Mouse (Mus musculus): ENCODE data around the gene Cntnap4. TPM values are rescaled to one million over a fixed set of nuclear protein-coding genes. Genes with fewer than 3 reads are reported as not detected.

Cntnap4 gene
- 0.41 and 0.43 TPM in 2 replicates for polyA plus RNA-seq (2015; fragmentation: Nextera tagmentation; extraction: Ambion mirVana)

DNA sequence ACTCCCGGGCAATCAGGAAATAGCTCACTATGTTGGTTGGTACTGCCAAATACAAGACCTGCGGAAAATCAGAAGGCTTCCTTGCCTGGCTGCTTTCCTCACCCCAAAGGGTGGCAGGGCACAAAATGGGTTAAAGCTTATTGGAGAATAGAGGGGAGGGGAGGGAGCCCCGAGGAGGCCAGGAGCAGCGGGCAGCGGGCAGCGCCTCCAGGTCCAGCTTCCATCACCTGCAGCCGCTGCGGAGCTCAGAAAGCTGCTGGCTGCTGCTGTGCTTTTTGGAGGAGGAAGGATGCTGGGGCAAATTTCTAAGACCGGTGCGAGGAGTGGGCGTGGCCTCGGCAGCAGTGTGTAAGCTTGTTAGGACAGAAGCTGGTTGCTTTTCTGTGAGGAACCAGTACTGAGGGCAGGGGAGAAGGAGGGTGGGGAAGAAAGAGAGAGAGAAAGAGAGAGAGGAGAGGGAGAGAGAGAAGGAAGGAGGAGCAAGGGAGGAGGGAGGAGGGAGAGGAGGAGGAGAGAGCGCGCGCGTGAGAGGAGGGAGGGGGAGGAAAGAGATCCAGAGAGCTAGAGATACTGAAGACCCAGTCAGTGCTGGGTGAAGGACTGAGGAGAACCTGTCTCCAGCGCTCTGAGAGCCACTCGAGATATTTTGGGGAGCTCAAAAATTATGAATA lies at the start of gene Cntnap4:
Gene Cntnap4 (plus strand): TSS at position 573 of the 671 bp plus-strand sequence.
- 1% methylated on average over 18 of the region's 18 CpGs for WGBS
- Histone ChIP-seq H3K27ac (no peak within 1 kb of the TSS), H3K9me3 (no peaks in the 10 kb centered on the region), H3K4me1 (no peaks in the 10 kb centered on the region; the same call in 1 of the 2 replicates), H3K36me3 (no peaks in the 10 kb centered on the region), H3K4me3 (peak within 1 kb of the TSS; percentile 33), H3K4me2 (peak within 1 kb of the TSS; percentile 59), H3K9ac (no peak within 1 kb of the TSS), H3K27me3 (peaks cover 37% of the 10 kb centered on the region)
- ATAC-seq (ENCODE audit: insufficient number of reproducible peaks, insufficient read depth, low FRiP score, low TSS enrichment, low read depth): no peak

DNA sequence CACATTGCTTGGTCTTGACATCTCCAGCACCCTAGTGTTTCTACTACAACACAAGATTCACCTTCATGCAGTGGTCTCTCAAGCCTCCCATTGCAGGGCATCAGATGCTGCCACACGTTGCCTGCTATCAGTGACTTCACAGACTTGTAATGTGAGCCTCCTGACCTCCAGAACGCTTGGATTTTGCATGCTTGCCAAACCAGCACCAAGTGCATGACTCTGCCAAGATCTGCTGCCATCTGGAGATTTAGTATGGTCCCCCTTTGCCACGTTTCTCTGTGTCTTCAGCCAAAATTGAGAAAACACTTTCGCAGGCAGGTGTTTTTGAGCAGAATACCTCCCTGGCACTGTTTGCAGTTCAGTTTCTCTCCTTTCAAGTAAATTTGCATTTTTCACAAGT lies 12.5 kb upstream of the Cntnap4 start:
- 36% methylated on average over 4 of the region's 4 CpGs for WGBS
- Histone ChIP-seq H3K4me2 (no peak overlapping the region), H3K9ac (no peak overlapping the region), H3K9me3 (no peaks in the 10 kb centered on the region), H3K27ac (no peak overlapping the region), H3K36me3 (no peaks in the 10 kb centered on the region), H3K4me1 (no peaks in the 10 kb centered on the region), H3K4me3 (no peak overlapping the region), H3K27me3 (no peaks in the 10 kb centered on the region)
- no peak for ATAC-seq (ENCODE audit: insufficient number of reproducible peaks, insufficient read depth, low FRiP score, low TSS enrichment, low read depth)

DNA sequence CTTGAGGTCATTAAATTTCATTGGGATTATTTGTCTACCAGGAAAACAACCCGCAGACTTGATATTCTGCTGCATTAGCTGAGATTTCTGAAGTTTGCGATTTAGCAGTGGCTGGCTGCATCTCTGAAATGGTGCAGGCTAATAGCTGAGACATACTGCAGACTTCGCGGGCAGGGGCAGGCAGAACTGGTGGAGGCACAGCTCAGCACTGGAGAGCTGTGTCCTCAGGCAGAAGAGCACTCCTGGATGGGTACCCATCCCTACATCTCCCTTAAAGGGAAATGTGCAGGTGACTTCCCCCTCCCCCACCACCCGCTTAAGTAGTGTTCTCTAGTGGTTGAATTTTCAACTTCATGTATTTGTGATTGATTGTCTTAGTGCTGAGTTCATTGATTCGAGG lies 698 bp downstream of the Cntnap4 start:
- Histone ChIP-seq H3K4me3 (no peak overlapping the region), H3K27me3 (peaks cover 37% of the 10 kb centered on the region), H3K4me1 (no peaks in the 10 kb centered on the region; the same call in 1 of the 2 replicates), H3K4me2 (0 out of 2 replicates have a peak overlapping the region, but pooled peaks have one; percentile 59), H3K9me3 (no peaks in the 10 kb centered on the region), H3K27ac (no peak overlapping the region), H3K9ac (no peak overlapping the region), H3K36me3 (no peaks in the 10 kb centered on the region)
- ATAC-seq (ENCODE audit: insufficient number of reproducible peaks, insufficient read depth, low FRiP score, low TSS enrichment, low read depth): no peak
- 8% methylated on average over 6 of the region's 6 CpGs for WGBS

DNA sequence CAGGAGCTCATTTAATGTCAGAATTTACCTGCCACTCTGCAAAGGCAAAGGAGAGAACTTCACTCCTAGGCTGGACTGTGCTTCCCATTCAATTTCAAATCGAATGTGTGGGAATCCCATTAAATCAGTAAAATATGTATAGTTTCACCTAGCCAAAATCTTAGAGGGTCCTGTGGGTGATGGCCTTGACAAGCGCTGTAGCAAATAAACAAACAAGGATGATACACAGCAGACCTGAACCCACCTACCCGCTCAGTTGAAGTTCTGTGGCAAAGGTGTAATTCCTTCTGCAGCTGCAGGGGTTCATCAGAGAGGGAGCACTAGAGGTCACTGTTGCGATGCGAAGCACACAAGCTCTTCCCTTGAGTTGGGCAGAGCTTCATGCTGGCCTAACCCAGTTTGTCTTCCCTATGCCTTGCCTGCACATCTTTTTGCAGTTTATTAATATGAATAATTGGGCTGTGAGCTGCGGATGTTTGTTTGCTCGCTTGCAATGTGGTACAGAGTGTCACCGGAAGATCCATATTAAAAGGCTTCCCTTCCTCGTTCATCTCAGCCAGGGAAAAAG lies 1.6 kb downstream of the Cntnap4 start:
- ATAC-seq (ENCODE audit: insufficient number of reproducible peaks, insufficient read depth, low FRiP score, low TSS enrichment, low read depth): no peak
- Histone ChIP-seq H3K9ac (no peak overlapping the region), H3K9me3 (no peaks in the 10 kb centered on the region), H3K4me1 (no peaks in the 10 kb centered on the region; the same call in 1 of the 2 replicates), H3K4me2 (no peak overlapping the region), H3K27me3 (peaks cover 37% of the 10 kb centered on the region), H3K36me3 (no peaks in the 10 kb centered on the region), H3K4me3 (no peak overlapping the region), H3K27ac (no peak overlapping the region)
- WGBS: 14% methylated on average over 9 of the region's 9 CpGs

DNA sequence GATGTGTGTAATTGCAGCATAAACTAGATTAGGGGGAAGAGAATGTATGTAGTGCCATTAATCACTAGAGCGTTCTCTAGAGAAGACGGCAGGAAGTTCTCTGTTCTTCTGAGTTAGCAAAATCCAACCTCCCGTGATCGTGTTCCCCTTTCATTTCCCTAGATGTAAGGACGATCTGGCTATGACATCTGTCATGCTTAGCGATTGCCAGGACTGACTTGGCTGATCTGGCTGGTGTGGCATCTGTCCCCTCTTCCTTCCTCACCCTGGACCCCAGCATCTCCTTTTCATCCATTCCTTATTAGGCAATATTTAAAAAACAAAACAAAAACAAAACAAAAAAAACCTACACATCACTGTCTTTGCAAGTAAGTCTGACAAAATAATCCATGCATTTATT lies 11.6 kb downstream of the Cntnap4 start:
- no peaks in the 10 kb centered on the region for H3K27me3 ChIP-seq
- H3K27ac ChIP-seq: no peak overlapping the region
- H3K4me3 ChIP-seq: no peak overlapping the region
- H3K9ac ChIP-seq: no peak overlapping the region
- no peaks in the 10 kb centered on the region for H3K4me1 ChIP-seq
- H3K36me3 ChIP-seq: no peaks in the 10 kb centered on the region
- H3K4me2 ChIP-seq: no peak overlapping the region
- ATAC-seq (ENCODE audit: insufficient number of reproducible peaks, insufficient read depth, low FRiP score, low TSS enrichment, low read depth): no peak
- 60% methylated on average over 6 of the region's 6 CpGs for WGBS
- H3K9me3 ChIP-seq: no peaks in the 10 kb centered on the region

DNA sequence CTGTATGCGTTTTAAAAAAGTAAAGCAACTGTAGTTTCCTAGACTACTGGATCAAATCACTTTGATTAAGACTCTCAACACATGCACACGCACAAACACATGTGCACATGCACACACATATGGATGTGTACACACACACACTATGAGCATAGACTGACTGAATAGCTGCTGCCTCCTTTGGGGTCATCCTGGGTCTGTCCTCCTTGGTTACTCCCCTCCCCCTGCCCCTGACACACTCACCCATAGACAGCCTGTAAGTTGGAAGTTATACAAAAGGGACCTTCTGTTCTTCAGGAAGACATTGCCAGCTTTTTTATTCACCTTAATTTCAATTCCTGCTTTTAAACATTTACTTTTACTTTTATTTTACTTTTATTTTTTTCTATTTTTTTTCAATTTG lies 13.6 kb downstream of the Cntnap4 start:
- ATAC-seq (ENCODE audit: insufficient number of reproducible peaks, insufficient read depth, low FRiP score, low TSS enrichment, low read depth): no peak
- WGBS: 88% methylated on average over 2 of the region's 2 CpGs
- no peaks in the 10 kb centered on the region for H3K27me3 ChIP-seq

DNA sequence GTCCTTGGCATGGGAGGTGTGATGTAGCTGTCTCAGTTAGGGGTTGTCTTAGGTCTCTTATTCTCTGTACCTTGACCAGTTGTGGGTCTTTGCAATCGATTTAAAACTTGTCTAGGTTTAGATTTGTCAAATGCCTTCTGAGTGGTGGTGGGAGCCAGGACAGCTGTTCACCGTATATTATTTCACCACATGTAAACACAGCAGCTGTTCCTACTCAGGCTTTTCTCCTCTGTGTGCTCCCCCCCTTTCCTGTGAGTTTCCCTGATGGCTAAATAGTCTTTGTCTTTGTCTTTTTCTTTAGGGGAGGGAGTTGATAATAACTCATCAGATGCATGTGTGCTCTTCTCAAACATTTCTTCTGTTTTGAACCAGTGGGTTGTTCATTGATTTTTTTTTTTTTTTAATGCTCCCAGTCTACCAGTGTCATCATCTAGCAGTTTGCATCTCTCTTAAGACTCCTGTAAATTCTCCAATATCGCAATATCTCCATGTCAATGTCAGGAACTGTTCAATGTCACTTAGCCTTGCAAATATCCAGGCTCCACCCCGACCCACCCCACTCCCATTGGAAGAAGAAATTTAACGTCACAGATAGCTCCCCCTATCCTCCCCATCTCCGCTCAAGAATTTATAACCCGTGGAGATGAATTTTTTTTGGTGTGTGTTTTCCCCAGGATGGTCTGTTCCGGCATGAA lies 18.7 kb downstream of the Cntnap4 start:
- H3K36me3 ChIP-seq: no peaks in the 10 kb centered on the region
- H3K27me3 ChIP-seq: no peaks in the 10 kb centered on the region
- no peak overlapping the region for H3K27ac ChIP-seq
- no peak for ATAC-seq (ENCODE audit: insufficient number of reproducible peaks, insufficient read depth, low FRiP score, low TSS enrichment, low read depth)
- peak overlapping the region; percentile 16; the same call in 1 of the 2 replicates for H3K4me2 ChIP-seq
- 55% methylated on average over 8 of the region's 8 CpGs for WGBS
- 0 out of 2 replicates have a peak overlapping the region, but pooled peaks have one; percentile 11 for H3K9ac ChIP-seq
- H3K9me3 ChIP-seq: no peaks in the 10 kb centered on the region
- H3K4me3 ChIP-seq: no peak overlapping the region
- peaks cover 4% of the 10 kb centered on the region; the same call in 1 of the 2 replicates for H3K4me1 ChIP-seq

More for the DNA sequence above, 13.6 kb downstream of the Cntnap4 start:
- Histone ChIP-seq H3K4me1 (no peaks in the 10 kb centered on the region), H3K27ac (no peak overlapping the region), H3K4me3 (no peak overlapping the region), H3K9ac (no peak overlapping the region), H3K36me3 (no peaks in the 10 kb centered on the region), H3K9me3 (no peaks in the 10 kb centered on the region), H3K4me2 (no peak overlapping the region)

DNA sequence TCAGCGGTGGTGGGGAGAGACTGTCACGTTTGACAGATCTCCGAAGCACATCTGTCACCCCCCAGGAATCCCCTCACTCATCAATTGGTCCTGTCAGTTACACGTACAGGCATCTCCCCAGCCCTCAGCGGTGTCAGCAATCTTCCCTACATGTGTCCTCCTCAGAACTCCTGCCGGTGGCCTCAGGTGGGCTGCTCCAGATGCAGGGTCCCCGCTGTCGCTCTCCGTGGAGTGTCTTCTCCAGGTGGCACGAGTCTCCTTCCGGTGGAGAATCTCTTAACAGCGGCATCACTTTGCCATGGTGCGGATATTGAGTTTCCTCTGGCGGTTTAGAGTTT lies 19.2 kb downstream of the Cntnap4 start:
- Histone ChIP-seq H3K9ac (0 out of 2 replicates have a peak overlapping the region, but pooled peaks have one; percentile 11), H3K9me3 (no peaks in the 10 kb centered on the region), H3K4me3 (no peak overlapping the region), H3K27me3 (no peaks in the 10 kb centered on the region), H3K4me2 (peak overlapping the region; percentile 16; the same call in 1 of the 2 replicates), H3K4me1 (peaks cover 4% of the 10 kb centered on the region; the same call in 1 of the 2 replicates), H3K27ac (no peak overlapping the region), H3K36me3 (no peaks in the 10 kb centered on the region)
- 62% methylated on average over 14 of the region's 14 CpGs for WGBS
- no peak for ATAC-seq (ENCODE audit: insufficient number of reproducible peaks, insufficient read depth, low FRiP score, low TSS enrichment, low read depth)

DNA sequence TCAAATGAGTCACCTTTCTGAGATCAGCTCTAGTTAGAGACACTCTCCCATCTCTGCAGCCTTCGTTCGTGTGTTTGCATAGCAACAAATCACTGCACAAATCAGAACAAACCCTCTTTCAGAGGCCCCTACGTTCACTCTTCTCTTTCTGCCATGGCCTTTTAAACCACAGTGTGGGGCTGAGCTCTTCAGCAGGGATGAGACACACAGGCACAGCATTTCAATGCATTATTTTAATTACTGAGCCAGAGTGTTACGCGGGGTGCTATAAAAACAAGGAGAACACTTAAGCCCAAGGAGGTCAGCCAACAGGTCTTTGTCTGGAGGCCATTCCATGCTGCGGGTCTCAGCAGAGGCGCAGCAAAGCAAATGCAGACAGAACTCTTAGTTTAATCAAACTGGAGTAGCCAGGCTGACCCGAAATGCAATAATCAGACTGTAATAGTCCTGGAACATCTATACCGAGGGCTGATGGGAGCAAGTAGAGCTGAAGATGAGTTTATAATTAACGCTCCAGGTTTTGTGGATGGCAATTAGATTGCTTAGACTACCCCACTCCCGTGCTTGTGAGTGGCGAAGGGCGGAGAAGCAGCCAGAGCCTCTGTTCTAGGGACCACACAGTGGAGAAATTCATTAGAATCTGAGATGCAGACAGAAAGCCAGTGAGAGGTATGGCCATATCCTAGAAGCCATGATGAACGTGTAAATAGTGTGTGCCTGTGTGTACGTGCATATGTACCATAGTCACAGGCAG lies 26.4 kb downstream of the Cntnap4 start:
- WGBS: 76% methylated on average over 15 of the region's 15 CpGs
- Histone ChIP-seq H3K27me3 (no peaks in the 10 kb centered on the region), H3K9me3 (no peaks in the 10 kb centered on the region), H3K36me3 (no peaks in the 10 kb centered on the region), H3K27ac (no peak overlapping the region), H3K4me3 (no peak overlapping the region), H3K9ac (no peak overlapping the region), H3K4me2 (no peak overlapping the region), H3K4me1 (no peaks in the 10 kb centered on the region)
- no peak for ATAC-seq (ENCODE audit: insufficient number of reproducible peaks, insufficient read depth, low FRiP score, low TSS enrichment, low read depth)

DNA sequence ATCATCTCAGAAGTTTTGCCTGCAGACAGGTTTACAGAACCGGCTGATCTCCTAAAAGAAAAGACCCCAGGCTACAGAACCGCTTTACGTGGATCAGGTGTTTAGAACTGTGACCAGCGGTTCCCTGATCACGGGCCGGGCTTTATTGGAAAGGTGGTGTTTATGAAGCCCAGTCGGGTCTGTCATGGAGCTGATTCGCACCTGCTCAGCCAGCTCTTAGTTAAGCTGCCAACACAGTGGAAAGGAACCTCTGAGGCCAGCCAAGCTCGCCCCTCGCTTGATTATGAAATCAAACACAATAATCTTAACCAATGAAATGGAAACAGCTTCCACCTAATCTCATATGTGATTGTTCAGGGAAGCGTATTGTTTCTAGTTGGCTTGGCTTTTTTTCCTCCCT lies 30.1 kb downstream of the Cntnap4 start:
- H3K9me3 ChIP-seq: no peaks in the 10 kb centered on the region
- no peak overlapping the region for H3K4me2 ChIP-seq
- no peaks in the 10 kb centered on the region for H3K27me3 ChIP-seq
- H3K36me3 ChIP-seq: no peaks in the 10 kb centered on the region
- no peaks in the 10 kb centered on the region for H3K4me1 ChIP-seq
- no peak overlapping the region for H3K9ac ChIP-seq
- H3K4me3 ChIP-seq: no peak overlapping the region
- 90% methylated on average over 11 of the region's 11 CpGs for WGBS
- no peak for ATAC-seq (ENCODE audit: insufficient number of reproducible peaks, insufficient read depth, low FRiP score, low TSS enrichment, low read depth)
- H3K27ac ChIP-seq: no peak overlapping the region

DNA sequence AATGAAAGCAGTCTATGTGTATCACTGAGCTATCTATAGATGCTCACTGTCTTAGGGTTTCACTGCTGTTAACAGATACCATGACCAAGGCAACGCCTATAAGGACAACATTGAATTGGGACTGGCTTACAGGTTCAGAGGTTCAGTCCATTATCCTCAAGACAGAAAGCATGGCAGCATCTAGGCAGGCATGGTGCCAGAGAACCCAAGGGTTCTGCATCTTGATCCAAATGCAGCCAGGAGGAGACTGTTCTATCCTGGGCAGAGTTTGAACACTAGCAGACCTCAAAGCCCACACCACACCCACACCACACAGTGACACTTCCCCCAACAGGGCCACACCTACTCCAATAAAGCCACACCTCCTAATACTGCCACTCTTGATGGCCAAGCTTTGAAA lies 31.3 kb downstream of the Cntnap4 start:
- H3K9me3 ChIP-seq: no peaks in the 10 kb centered on the region
- H3K4me1 ChIP-seq: no peaks in the 10 kb centered on the region
- WGBS: 83% methylated on average over 1 of the region's 1 CpGs
- H3K36me3 ChIP-seq: no peaks in the 10 kb centered on the region
- H3K4me3 ChIP-seq: no peak overlapping the region
- H3K27me3 ChIP-seq: no peaks in the 10 kb centered on the region
- H3K4me2 ChIP-seq: no peak overlapping the region
- no peak overlapping the region for H3K9ac ChIP-seq
- H3K27ac ChIP-seq: no peak overlapping the region
- ATAC-seq (ENCODE audit: insufficient number of reproducible peaks, insufficient read depth, low FRiP score, low TSS enrichment, low read depth): no peak
